Mouse (Mus musculus): ENCODE measurements around the gene Pkdrej. TPM values are rescaled to one million over a fixed set of nuclear protein-coding genes. Genes with fewer than 3 reads are reported as not detected.

Gene Pkdrej
- polyA plus RNA-seq, 1 experiment, result 0.13 TPM

GRCm38 (mm10) chr15:85808031-85808430, 13.5 kb downstream of the Pkdrej start:
- H3K9me3 ChIP-seq (replicated peaks; ENCODE audit: control insufficient read depth, insufficient read depth, low read length, poor library complexity, severe bottlenecking), result no peaks in the 10 kb centered on the region
- TF ChIP-seq EP300 (IDR thresholded peaks at IDR 0.05; ENCODE audit: insufficient read depth, low read depth, low read length), result no peak
- TF ChIP-seq CTCF (IDR thresholded peaks at IDR 0.05; ENCODE audit: low read depth, low read length), result no peak
- TF ChIP-seq POLR2A (IDR thresholded peaks at IDR 0.05; ENCODE audit: insufficient read depth, low read length), result no peak
- H3K27me3 ChIP-seq (ENCODE audit: control insufficient read depth, insufficient read depth, low read length, poor library complexity, severe bottlenecking), result no peaks in the 10 kb centered on the region
- H3K9ac ChIP-seq (ENCODE audit: low read depth, poor library complexity, severe bottlenecking), result no peak overlapping the region
- H3K4me3 ChIP-seq (ENCODE audit: low read depth, low read length), result no peak overlapping the region
- H3K27ac ChIP-seq (ENCODE audit: insufficient read depth, low read length), result no peak overlapping the region
- no peaks in the 10 kb centered on the region for H3K36me3 ChIP-seq (ENCODE audit: control insufficient read depth, insufficient read depth, low read length, poor library complexity, severe bottlenecking)
- H3K4me1 ChIP-seq (ENCODE audit: control insufficient read depth, insufficient read depth, low read length), result no peaks in the 10 kb centered on the region

- Histone ChIP-seq H3K9ac (ENCODE audit: low read depth, poor library complexity, severe bottlenecking) (no peak overlapping the region), H3K4me3 (ENCODE audit: low read depth, low read length) (no peak overlapping the region), H3K9me3 (replicated peaks; ENCODE audit: control insufficient read depth, insufficient read depth, low read length, poor library complexity, severe bottlenecking) (no peaks in the 10 kb centered on the region), H3K27me3 (ENCODE audit: control insufficient read depth, insufficient read depth, low read length, poor library complexity, severe bottlenecking) (no peaks in the 10 kb centered on the region), H3K4me1 (ENCODE audit: control insufficient read depth, insufficient read depth, low read length) (no peaks in the 10 kb centered on the region), H3K27ac (ENCODE audit: insufficient read depth, low read length) (no peak overlapping the region), H3K36me3 (ENCODE audit: control insufficient read depth, insufficient read depth, low read length, poor library complexity, severe bottlenecking) (no peaks in the 10 kb centered on the region)
- no peak for TF ChIP-seq CTCF (IDR thresholded peaks at IDR 0.05; ENCODE audit: low read depth, low read length)
- no peak for TF ChIP-seq EP300 (IDR thresholded peaks at IDR 0.05; ENCODE audit: insufficient read depth, low read depth, low read length)
- TF ChIP-seq POLR2A (IDR thresholded peaks at IDR 0.05; ENCODE audit: insufficient read depth, low read length), result no peak
These were observed 14.1 kb downstream of the Pkdrej start for GRCm38 (mm10) chr15:85807404-85807803.

GRCm38 (mm10) chr15:85806886-85807285, 14.6 kb downstream of the Pkdrej start:
- H3K9ac ChIP-seq (ENCODE audit: low read depth, poor library complexity, severe bottlenecking), result no peak overlapping the region
- no peak overlapping the region for H3K27ac ChIP-seq (ENCODE audit: insufficient read depth, low read length)
- H3K4me1 ChIP-seq (ENCODE audit: control insufficient read depth, insufficient read depth, low read length), result no peaks in the 10 kb centered on the region
- no peaks in the 10 kb centered on the region for H3K9me3 ChIP-seq (replicated peaks; ENCODE audit: control insufficient read depth, insufficient read depth, low read length, poor library complexity, severe bottlenecking)
- H3K27me3 ChIP-seq (ENCODE audit: control insufficient read depth, insufficient read depth, low read length, poor library complexity, severe bottlenecking), result no peaks in the 10 kb centered on the region
- no peak for TF ChIP-seq EP300 (IDR thresholded peaks at IDR 0.05; ENCODE audit: insufficient read depth, low read depth, low read length)
- TF ChIP-seq POLR2A (IDR thresholded peaks at IDR 0.05; ENCODE audit: insufficient read depth, low read length), result no peak
- TF ChIP-seq CTCF (IDR thresholded peaks at IDR 0.05; ENCODE audit: low read depth, low read length), result no peak
- H3K36me3 ChIP-seq (ENCODE audit: control insufficient read depth, insufficient read depth, low read length, poor library complexity, severe bottlenecking), result no peaks in the 10 kb centered on the region
- no peak overlapping the region for H3K4me3 ChIP-seq (ENCODE audit: low read depth, low read length)

- H3K9ac ChIP-seq (ENCODE audit: low read depth, poor library complexity, severe bottlenecking), result no peak overlapping the region
- no peaks in the 10 kb centered on the region for H3K9me3 ChIP-seq (replicated peaks; ENCODE audit: control insufficient read depth, insufficient read depth, low read length, poor library complexity, severe bottlenecking)
- H3K27me3 ChIP-seq (ENCODE audit: control insufficient read depth, insufficient read depth, low read length, poor library complexity, severe bottlenecking), result no peaks in the 10 kb centered on the region
- no peak overlapping the region for H3K4me3 ChIP-seq (ENCODE audit: low read depth, low read length)
- H3K36me3 ChIP-seq (ENCODE audit: control insufficient read depth, insufficient read depth, low read length, poor library complexity, severe bottlenecking), result no peaks in the 10 kb centered on the region
- TF ChIP-seq POLR2A (IDR thresholded peaks at IDR 0.05; ENCODE audit: insufficient read depth, low read length) (no peak), EP300 (IDR thresholded peaks at IDR 0.05; ENCODE audit: insufficient read depth, low read depth, low read length) (no peak), CTCF (IDR thresholded peaks at IDR 0.05; ENCODE audit: low read depth, low read length) (no peak)
- H3K27ac ChIP-seq (ENCODE audit: insufficient read depth, low read length), result no peak overlapping the region
- H3K4me1 ChIP-seq (ENCODE audit: control insufficient read depth, insufficient read depth, low read length), result no peaks in the 10 kb centered on the region
These were observed 18.6 kb downstream of the Pkdrej start for GRCm38 (mm10) chr15:85802931-85803330.

GRCm38 (mm10) chr15:85798676-85799075, 22.9 kb downstream of the Pkdrej start:
- Histone ChIP-seq H3K4me3 (ENCODE audit: low read depth, low read length) (no peak overlapping the region), H3K9me3 (replicated peaks; ENCODE audit: control insufficient read depth, insufficient read depth, low read length, poor library complexity, severe bottlenecking) (no peaks in the 10 kb centered on the region), H3K27ac (ENCODE audit: insufficient read depth, low read length) (no peak overlapping the region), H3K27me3 (ENCODE audit: control insufficient read depth, insufficient read depth, low read length, poor library complexity, severe bottlenecking) (no peaks in the 10 kb centered on the region), H3K36me3 (ENCODE audit: control insufficient read depth, insufficient read depth, low read length, poor library complexity, severe bottlenecking) (no peaks in the 10 kb centered on the region), H3K4me1 (ENCODE audit: control insufficient read depth, insufficient read depth, low read length) (no peaks in the 10 kb centered on the region), H3K9ac (ENCODE audit: low read depth, poor library complexity, severe bottlenecking) (no peak overlapping the region)
- TF ChIP-seq CTCF (IDR thresholded peaks at IDR 0.05; ENCODE audit: low read depth, low read length) (no peak), POLR2A (IDR thresholded peaks at IDR 0.05; ENCODE audit: insufficient read depth, low read length) (no peak), EP300 (IDR thresholded peaks at IDR 0.05; ENCODE audit: insufficient read depth, low read depth, low read length) (no peak)

- no peak overlapping the region for H3K4me3 ChIP-seq (ENCODE audit: low read depth, low read length)
- no peak overlapping the region for H3K9ac ChIP-seq (ENCODE audit: low read depth, poor library complexity, severe bottlenecking)
- no peaks in the 10 kb centered on the region for H3K4me1 ChIP-seq (ENCODE audit: control insufficient read depth, insufficient read depth, low read length)
- H3K9me3 ChIP-seq (replicated peaks; ENCODE audit: control insufficient read depth, insufficient read depth, low read length, poor library complexity, severe bottlenecking), result no peaks in the 10 kb centered on the region
- no peaks in the 10 kb centered on the region for H3K27me3 ChIP-seq (ENCODE audit: control insufficient read depth, insufficient read depth, low read length, poor library complexity, severe bottlenecking)
- TF ChIP-seq POLR2A (IDR thresholded peaks at IDR 0.05; ENCODE audit: insufficient read depth, low read length), result no peak
- H3K36me3 ChIP-seq (ENCODE audit: control insufficient read depth, insufficient read depth, low read length, poor library complexity, severe bottlenecking), result no peaks in the 10 kb centered on the region
- no peak overlapping the region for H3K27ac ChIP-seq (ENCODE audit: insufficient read depth, low read length)
These were observed 26.0 kb downstream of the Pkdrej start for GRCm38 (mm10) chr15:85795516-85795915.

Measured in ES-Bruce4 (cell line).